Mouse (Mus musculus) MEL (cell line): ENCODE measurements around the gene Gm43552. TPM values are rescaled to one million over a fixed set of nuclear protein-coding genes. Genes with fewer than 3 reads are reported as not detected.

Experiments used
- DNase-seq: peaks from one replicate; pipeline ENCODE4 v3.0.0; 2011; ENCODE audit warnings: low read depth, low spot score
- H3K27ac ChIP-seq: 2 replicates; pipeline ENCODE4 v1.5.1; 2012; ENCODE audit warnings: low read depth, mild to moderate bottlenecking, control low read depth, low read length, moderate library complexity; ENCODE audit not compliant: control insufficient read depth
- H3K27me3 ChIP-seq, 2 experiments: fragments of 150-350 bp in 1 of 2; sonication (generic) in 1 of 2; 2 replicates each; pipeline ENCODE4 v1.6.1; 2012; ENCODE audit warnings: low read length in 2 of 2, mild to moderate bottlenecking in 2 of 2, improper control_type of control experiment in 1 of 2, moderate library complexity in 1 of 2; ENCODE audit not compliant: insufficient read depth in 2 of 2, control insufficient read depth in 1 of 2
- H3K36me3 ChIP-seq, 2 experiments: 2 replicates each; pipeline ENCODE4 v1.6.1; 2012 to 2014; ENCODE audit warnings: low read length in 2 of 2, improper control_type of control experiment in 1 of 2, inconsistent platforms in 1 of 2, mild to moderate bottlenecking in 1 of 2; ENCODE audit not compliant: insufficient read depth in 2 of 2, control insufficient read depth in 1 of 2
- H3K4me1 ChIP-seq, 2 experiments: fragments of 150-350 bp in 1 of 2; sonication (generic) in 1 of 2; 2 replicates each; pipeline ENCODE4 v1.6.1; 2012; ENCODE audit warnings: low read length in 2 of 2, improper control_type of control experiment in 1 of 2, mild to moderate bottlenecking in 1 of 2; ENCODE audit not compliant: insufficient read depth in 2 of 2, control insufficient read depth in 1 of 2
- H3K4me3 ChIP-seq, 2 experiments: fragments of 150-350 bp in 1 of 2; sonication (generic) in 1 of 2; 2 replicates each; pipeline ENCODE4 v1.5.1; 2012; ENCODE audit warnings: low read depth in 2 of 2, low read length in 2 of 2, mild to moderate bottlenecking in 2 of 2, moderate library complexity in 2 of 2, control low read depth in 1 of 2, improper control_type of control experiment in 1 of 2; ENCODE audit not compliant: control insufficient read depth in 1 of 2, insufficient read depth in 1 of 2
- H3K79me2 ChIP-seq: 2 replicates; pipeline ENCODE4 v1.6.1; 2012; ENCODE audit warnings: mild to moderate bottlenecking, low read length, moderate library complexity; ENCODE audit not compliant: control insufficient read depth, poor library complexity, insufficient read depth
- H3K9ac ChIP-seq: 2 replicates; pipeline ENCODE4 v1.6.1; 2012; ENCODE audit warnings: low read depth, mild to moderate bottlenecking, control low read depth, low read length, moderate library complexity; ENCODE audit not compliant: control insufficient read depth, poor library complexity, severe bottlenecking
- H3K9me3 ChIP-seq: fragments of 150-350 bp; sonication (generic); replicated peaks from 2 replicates; pipeline ENCODE4 v1.6.1; 2012; ENCODE audit warnings: mild to moderate bottlenecking, low read length, improper control_type of control experiment, moderate library complexity; ENCODE audit not compliant: insufficient read depth
- BHLHE40 ChIP-seq: IDR thresholded peaks from 2 replicates; pipeline ENCODE4 v1.6.1; 2012; ENCODE audit warnings: low read depth, mild to moderate bottlenecking, inconsistent platforms, low read length, improper control_type of control experiment, borderline replicate concordance
- CHD1 ChIP-seq: IDR thresholded peaks from 2 replicates; pipeline ENCODE4 v1.6.1; 2012; ENCODE audit warnings: low read depth, mild to moderate bottlenecking, inconsistent platforms, low read length, improper control_type of control experiment
- CHD2 ChIP-seq: IDR thresholded peaks from 2 replicates; pipeline ENCODE4 v1.6.1; 2011; ENCODE audit warnings: low read length, improper control_type of control experiment
- E2F4 ChIP-seq: IDR thresholded peaks from 2 replicates; pipeline ENCODE4 v1.6.1; 2011; ENCODE audit warnings: low read depth, low read length, improper control_type of control experiment, borderline replicate concordance
- GABPA ChIP-seq: IDR thresholded peaks from 2 replicates; pipeline ENCODE4 v1.6.1; 2012; ENCODE audit warnings: low read depth, mild to moderate bottlenecking, inconsistent platforms, low read length, improper control_type of control experiment, moderate library complexity
- GATA1 ChIP-seq: IDR thresholded peaks from 2 replicates; pipeline ENCODE4 v1.6.1; 2011; ENCODE audit warnings: low read depth, low read length, improper control_type of control experiment
- HCFC1 ChIP-seq: IDR thresholded peaks from 2 replicates; pipeline ENCODE4 v1.6.1; 2012; ENCODE audit warnings: low read depth, mild to moderate bottlenecking, inconsistent platforms, low read length, improper control_type of control experiment, moderate library complexity
- JUND ChIP-seq: IDR thresholded peaks from 2 replicates; pipeline ENCODE4 v1.6.1; 2011; ENCODE audit warnings: low read depth, mild to moderate bottlenecking, improper control_type of control experiment, low read length
- KAT2A ChIP-seq: conservative IDR thresholded peaks from 2 replicates; pipeline ENCODE4 v1.6.1; 2012; ENCODE audit warnings: low read depth, low read length, improper control_type of control experiment, inconsistent platforms
- MAFK ChIP-seq: IDR thresholded peaks from 2 replicates; pipeline ENCODE4 v1.6.1; 2011; ENCODE audit warnings: low read depth, mild to moderate bottlenecking, low read length, improper control_type of control experiment, borderline replicate concordance
- MAX ChIP-seq: IDR thresholded peaks from 2 replicates; pipeline ENCODE4 v1.6.1; 2011; ENCODE audit warnings: low read length, improper control_type of control experiment
- MAZ ChIP-seq: IDR thresholded peaks from 2 replicates; pipeline ENCODE4 v1.6.1; 2012; ENCODE audit warnings: low read depth, mild to moderate bottlenecking, inconsistent platforms, low read length, improper control_type of control experiment
- MEF2A ChIP-seq: IDR thresholded peaks from 2 replicates; pipeline ENCODE4 v1.6.1; 2014; ENCODE audit warnings: low read depth, mild to moderate bottlenecking, inconsistent platforms, low read length, improper control_type of control experiment; ENCODE audit not compliant: poor library complexity, insufficient replicate concordance, severe bottlenecking; ENCODE audit errors: extremely low read depth
- MXI1 ChIP-seq: IDR thresholded peaks from 2 replicates; pipeline ENCODE4 v1.6.1; 2011; ENCODE audit warnings: mild to moderate bottlenecking, low read depth, low read length, improper control_type of control experiment
- MYB ChIP-seq: IDR thresholded peaks from 2 replicates; pipeline ENCODE4 v1.6.1; 2011; ENCODE audit warnings: mild to moderate bottlenecking, low read depth, low read length, improper control_type of control experiment
- MYC ChIP-seq: IDR thresholded peaks from 2 replicates; pipeline ENCODE4 v1.6.1; 2011; ENCODE audit warnings: low read depth, mild to moderate bottlenecking, low read length, improper control_type of control experiment, moderate library complexity
- NELFE ChIP-seq: IDR thresholded peaks from 2 replicates; pipeline ENCODE4 v1.6.1; 2011; ENCODE audit warnings: low read depth, low read length, improper control_type of control experiment
- NRF1 ChIP-seq: IDR thresholded peaks from 2 replicates; pipeline ENCODE4 v1.6.1; 2014; ENCODE audit warnings: low read depth, mild to moderate bottlenecking, inconsistent platforms, low read length, improper control_type of control experiment, moderate library complexity; ENCODE audit not compliant: poor library complexity, insufficient read depth, severe bottlenecking
- POLR2AphosphoS2 ChIP-seq: IDR thresholded peaks from 2 replicates; pipeline ENCODE4 v1.6.1; 2011; ENCODE audit warnings: low read length, improper control_type of control experiment
- POLR2AphosphoS5 ChIP-seq: IDR thresholded peaks from 2 replicates; pipeline ENCODE4 v1.6.1; 2012; ENCODE audit warnings: low read depth, borderline replicate concordance, mild to moderate bottlenecking, inconsistent platforms, low read length, moderate library complexity, mixed read lengths
- RAD21 ChIP-seq: IDR thresholded peaks from 2 replicates; pipeline ENCODE4 v1.6.1; 2011; ENCODE audit warnings: mild to moderate bottlenecking, low read depth, low read length, improper control_type of control experiment
- RCOR1 ChIP-seq: IDR thresholded peaks from 2 replicates; pipeline ENCODE4 v1.6.1; 2012; ENCODE audit warnings: low read depth, mild to moderate bottlenecking, inconsistent platforms, low read length, improper control_type of control experiment
- SIN3A ChIP-seq: IDR thresholded peaks from 2 replicates; pipeline ENCODE4 v1.6.1; 2012; ENCODE audit warnings: low read length, improper control_type of control experiment, inconsistent platforms
- SMC3 ChIP-seq: IDR thresholded peaks from 2 replicates; pipeline ENCODE4 v1.6.1; 2011; ENCODE audit warnings: low read depth, low read length, improper control_type of control experiment
- TAL1 ChIP-seq: IDR thresholded peaks from 2 replicates; pipeline ENCODE4 v1.6.1; 2012; ENCODE audit warnings: mild to moderate bottlenecking, inconsistent platforms, low read length, moderate library complexity, mixed read lengths
- TBP ChIP-seq: IDR thresholded peaks from 2 replicates; pipeline ENCODE4 v1.8.0; 2011; ENCODE audit warnings: low read depth, low read length, improper control_type of control experiment
- TCF12 ChIP-seq: IDR thresholded peaks from 2 replicates; pipeline ENCODE4 v1.6.1; 2014; ENCODE audit warnings: low read depth, mild to moderate bottlenecking, inconsistent platforms, low read length, improper control_type of control experiment, moderate library complexity
- UBTF ChIP-seq: IDR thresholded peaks from 2 replicates; pipeline ENCODE4 v1.6.1; 2012; ENCODE audit warnings: low read depth, mild to moderate bottlenecking, inconsistent platforms, low read length, improper control_type of control experiment, moderate library complexity, borderline replicate concordance; ENCODE audit not compliant: insufficient read depth
- USF1 ChIP-seq: IDR thresholded peaks from 2 replicates; pipeline ENCODE4 v1.6.1; 2014; ENCODE audit warnings: low read depth, mild to moderate bottlenecking, inconsistent platforms, low read length, improper control_type of control experiment, moderate library complexity
- USF2 ChIP-seq, 2 experiments: IDR thresholded peaks; 2 replicates each; pipeline ENCODE4 v1.6.1; 2011 to 2012; ENCODE audit warnings: improper control_type of control experiment in 2 of 2, low read length in 2 of 2, borderline replicate concordance in 1 of 2, inconsistent platforms in 1 of 2, low read depth in 1 of 2, mild to moderate bottlenecking in 1 of 2; ENCODE audit not compliant: insufficient read depth in 1 of 2
- ZC3H11A ChIP-seq: IDR thresholded peaks from 2 replicates; pipeline ENCODE4 v1.6.1; 2012; ENCODE audit warnings: low read depth, mild to moderate bottlenecking, inconsistent platforms, low read length, improper control_type of control experiment
- ZKSCAN1 ChIP-seq: IDR thresholded peaks from 2 replicates; pipeline ENCODE4 v1.6.1; 2012; ENCODE audit warnings: low read depth, mild to moderate bottlenecking, inconsistent platforms, low read length, improper control_type of control experiment, moderate library complexity
- ZMIZ1 ChIP-seq: IDR thresholded peaks from 2 replicates; pipeline ENCODE4 v1.6.1; 2012; ENCODE audit warnings: low read depth, mild to moderate bottlenecking, inconsistent platforms, low read length, improper control_type of control experiment, moderate library complexity
- ZNF384 ChIP-seq: IDR thresholded peaks from 2 replicates; pipeline ENCODE4 v1.6.1; 2012; ENCODE audit warnings: low read depth, mild to moderate bottlenecking, inconsistent platforms, low read length, improper control_type of control experiment
- polyA plus RNA-seq, 2 experiments: library from polyadenylated mRNA; stranded (reverse) in 1 of 2; unstranded in 1 of 2; fragments of >175 nt in 1 of 2; fragments of >200 nt in 1 of 2; gene quantifications; 2 replicates each; pipeline versions ENCODE4 v1.2.1 to v1.2.4; 2012; ENCODE audit warnings: low replicate concordance in 2 of 2, low read depth in 1 of 2; ENCODE audit not compliant: insufficient read length in 2 of 2, insufficient read depth in 1 of 2, missing spikeins in 1 of 2
- total RNA-seq: library from RNA; depleted of rRNA; stranded (reverse); fragments of 300-350 nt; gene quantifications from 2 replicates; pipeline ENCODE4 v1.2.3, GENCODE M21; 2012; rRNA removed

The Gm43552 gene
- not detected in 2 replicates for total RNA-seq
- polyA plus RNA-seq = 1 to 10 TPM in 1 of 2 experiments, not detected in 1; 1.7 TPM

GRCm38 (mm10) chr5:65492716-65493531, at the start of gene Gm43552:
Gene Gm43552, minus strand, starts transcription at chr5:65492833.
- peaks cover 10 to 12% of the 10 kb centered on the region in 2 experiments for H3K4me1 ChIP-seq
- H3K27me3 ChIP-seq = no peaks in the 10 kb centered on the region
- H3K27ac ChIP-seq = peak within 1 kb of the TSS; percentile 67
- peaks cover 0 to 15% of the 10 kb centered on the region in 2 experiments; a peak in 2 of 4 replicates for H3K36me3 ChIP-seq
- DNase-seq = peak; percentile 96
- no peaks in the 10 kb centered on the region for H3K9me3 ChIP-seq
- H3K4me3 ChIP-seq = peak within 1 kb of the TSS; percentile 91 to 98
- peak within 1 kb of the TSS; percentile 87 for H3K9ac ChIP-seq
- H3K79me2 ChIP-seq = peaks cover 3% of the 10 kb centered on the region; the same call in 1 of the 2 replicates
- no peak for TF ChIP-seq GATA1
- TF ChIP-seq MAFK = no peak
- no peak for TF ChIP-seq SMC3
- peak; percentile 54; the same call in 1 of the 2 replicates for TF ChIP-seq ZMIZ1
- TF ChIP-seq USF2 (IDR thresholded peaks at IDR 0.05; ENCODE audit: borderline replicate concordance in 1 of 2, insufficient read depth in 1 of 2, low read depth in 1 of 2, low read length in 2 of 2) = no peak
- TF ChIP-seq ZKSCAN1 = no peak
- peak; percentile 71; the same call in 1 of the 2 replicates for TF ChIP-seq POLR2AphosphoS2
- TF ChIP-seq TCF12 = 0 out of 2 replicates have a peak, but pooled peaks have one; percentile 40
- no peak for TF ChIP-seq RCOR1
- TF ChIP-seq NRF1 = peak; percentile 92
- peak; percentile 45 for TF ChIP-seq MAX
- TF ChIP-seq UBTF = no peak
- peak; percentile 87 for TF ChIP-seq BHLHE40
- TF ChIP-seq HCFC1 = peak; percentile 79
- no peak for TF ChIP-seq JUND
- no peak for TF ChIP-seq RAD21
- TF ChIP-seq ZNF384 = no peak
- no peak for TF ChIP-seq E2F4
- no peak for TF ChIP-seq MEF2A
- TF ChIP-seq TAL1 = no peak
- TF ChIP-seq MYB = no peak
- no peak for TF ChIP-seq CHD1
- TF ChIP-seq ZC3H11A = no peak
- TF ChIP-seq MXI1 = peak; percentile 81
- TF ChIP-seq MAZ = peak; percentile 75; the same call in 1 of the 2 replicates
- no peak for TF ChIP-seq CHD2
- TF ChIP-seq GABPA = no peak
- TF ChIP-seq SIN3A = peak; percentile 61
- TF ChIP-seq POLR2AphosphoS5 = no peak
- peak; percentile 69 for TF ChIP-seq NELFE
- peak; percentile 53; the same call in 1 of the 2 replicates for TF ChIP-seq TBP
- peak; percentile 83 for TF ChIP-seq USF1
- no peak; the same call in 1 of the 2 replicates for TF ChIP-seq KAT2A
- TF ChIP-seq MYC = 0 out of 2 replicates have a peak, but pooled peaks have one; percentile 42
